Mouse (Mus musculus): Measurements from ENCODE around the gene Kti12.

GRCm38 (mm10) chr4:108833828-108834114 is 13.8 kb upstream of the Kti12 start:
- TF ChIP-seq CTCF (conservative IDR thresholded peaks at IDR 0.05 in 1 of 2, IDR thresholded peaks at IDR 0.05 in 1 of 2; ENCODE audit: low read depth in 2 of 2, low read length in 2 of 2) (no peak), POLR2A (IDR thresholded peaks at IDR 0.05; ENCODE audit: low read depth, low read length) (no peak), USF1 (IDR thresholded peaks at IDR 0.05; ENCODE audit: low read depth, low read length) (no peak), HCFC1 (IDR thresholded peaks at IDR 0.05; ENCODE audit: low read depth, low read length) (no peak), MAZ (IDR thresholded peaks at IDR 0.05; ENCODE audit: low read depth, low read length) (no peak), ELF1 (IDR thresholded peaks at IDR 0.05; ENCODE audit: low read depth, low read length) (no peak), EP300 (IDR thresholded peaks at IDR 0.05; ENCODE audit: low read length) (no peak), ZMIZ1 (IDR thresholded peaks at IDR 0.05; ENCODE audit: low read depth, low read length) (no peak), MAFK (IDR thresholded peaks at IDR 0.05; ENCODE audit: insufficient replicate concordance, low read length) (no peak), MEF2A (IDR thresholded peaks at IDR 0.05; ENCODE audit: borderline replicate concordance, low read depth, low read length) (no peak), SMC3 (IDR thresholded peaks at IDR 0.05; ENCODE audit: low read depth, low read length) (no peak), GABPA (IDR thresholded peaks at IDR 0.05; ENCODE audit: insufficient replicate concordance, low read depth, low read length) (no peak)

Data from CH12.LX (cell line).